ENCODE assay signal across 23 mouse cellular contexts in genomic region chr4:68148483-68149069, GRCm38 (mm10).
"Had no signal": no experiment of that assay in that cellular context is flagged by ENCODE, and none has a peak within 500 bp of the region (broad histone marks: within the 10 kb centered on the region; RNA-seq: fewer than 3 reads in every experiment).

No protein-coding gene starts in this region.

- H3K27ac ChIP-seq: gastrocnemius, adult 2 months; heart, embryonic 10.5 days; hindbrain, embryonic 10.5 days; hindbrain, embryonic 13.5 days; hindbrain, embryonic 15.5 days; intestine, embryonic 15.5 days; layer of hippocampus, adult 2 months; limb, embryonic 13.5 days; limb, embryonic 15.5 days had no signal

- DNase-seq: gastrocnemius, adult 2 months; gastrocnemius, postnatal 10 days; gastrocnemius, postnatal 25 days; heart, adult 18-20 months; heart, postnatal 10 days; heart, postnatal 4 days; kidney, adult 18-20 months; kidney, adult 8-10 months; kidney, postnatal 25 days; layer of hippocampus, adult 9-11 months; layer of hippocampus, postnatal 36 days; left cerebral cortex, postnatal 4 days had no signal

- H3K4me2 ChIP-seq: heart, embryonic 12.5 days; hindbrain, embryonic 13.5 days; hindbrain, embryonic 15.5 days; intestine, embryonic 15.5 days; limb, embryonic 13.5 days; limb, embryonic 15.5 days had no signal

- H3K36me3 ChIP-seq: heart, embryonic 10.5 days; heart, embryonic 12.5 days; hindbrain, embryonic 10.5 days; hindbrain, embryonic 13.5 days; hindbrain, embryonic 15.5 days; intestine, embryonic 15.5 days; limb, embryonic 13.5 days; limb, embryonic 15.5 days had no signal

- H3K9ac ChIP-seq: heart, embryonic 12.5 days; hindbrain, embryonic 13.5 days; hindbrain, embryonic 15.5 days; intestine, embryonic 15.5 days; limb, embryonic 13.5 days; limb, embryonic 15.5 days had no signal

- ATAC-seq: inflammation-experienced regulatory T-cells, adult 6 months; intestine, embryonic 15.5 days; intestine, postnatal 0 days had no signal

- H3K4me3 ChIP-seq: gastrocnemius, adult 2 months; heart, embryonic 10.5 days; heart, embryonic 12.5 days; hindbrain, embryonic 10.5 days; hindbrain, embryonic 13.5 days; hindbrain, embryonic 15.5 days; intestine, embryonic 15.5 days; layer of hippocampus, adult 2 months; limb, embryonic 13.5 days; limb, embryonic 15.5 days had no signal

- H3K4me1 ChIP-seq: heart, embryonic 10.5 days; heart, embryonic 12.5 days; hindbrain, embryonic 10.5 days; hindbrain, embryonic 13.5 days; hindbrain, embryonic 15.5 days; intestine, embryonic 15.5 days; limb, embryonic 13.5 days; limb, embryonic 15.5 days had no signal

- H3K27me3 ChIP-seq: heart, embryonic 12.5 days; hindbrain, embryonic 13.5 days; hindbrain, embryonic 15.5 days; intestine, embryonic 15.5 days; limb, embryonic 13.5 days; limb, embryonic 15.5 days had no signal

- H3K9me3 ChIP-seq: heart, embryonic 10.5 days; heart, embryonic 12.5 days; hindbrain, embryonic 10.5 days; hindbrain, embryonic 13.5 days; hindbrain, embryonic 15.5 days; intestine, embryonic 15.5 days; limb, embryonic 13.5 days; limb, embryonic 15.5 days had no signal
